12 mouse cellular contexts compared by ENCODE assay signal in genomic region chr4:139335507-139335906, GRCm38 (mm10). TPM values are rescaled to one million over a fixed set of nuclear protein-coding genes. Genes with fewer than 3 reads are reported as not detected.
A peak's percentile ranks its signal among the peaks of the same experiment; 100 is the strongest.
DNase-seq lines count a peak whose midpoint lies in the region; ATAC-seq and TF ChIP-seq lines count a peak whose summit lies in the region.
"Had no signal": no experiment of that assay in that cellular context is flagged by ENCODE, and none has a peak within 500 bp of the region (broad histone marks: within the 10 kb centered on the region; RNA-seq: fewer than 3 reads in every experiment).

No protein-coding gene starts in this region.

- H3K9ac ChIP-seq in kidney, embryonic 15.5 days, result no peak overlapping the region
- no peak overlapping the region for H3K9ac ChIP-seq in intestine, embryonic 15.5 days
- H3K9ac ChIP-seq in liver, postnatal 0 days (replicated peaks), result no peak overlapping the region
- H3K9ac ChIP-seq: embryonic facial prominence, embryonic 15.5 days; midbrain, embryonic 12.5 days had no signal

- TF ChIP-seq CTCF in bone marrow, adult 2 months (IDR thresholded peaks at IDR 0.05; ENCODE audit: control insufficient read depth, insufficient read depth, low read length), result no peak
- no peak for TF ChIP-seq CTCF in liver, postnatal 0 days (IDR thresholded peaks at IDR 0.05; ENCODE audit: low read depth)

- H3K4me2 ChIP-seq in kidney, embryonic 15.5 days, result no peak overlapping the region
- H3K4me2 ChIP-seq in intestine, embryonic 15.5 days (replicated peaks), result no peak overlapping the region
- H3K4me2 ChIP-seq in liver, postnatal 0 days (ENCODE audit: low read depth, low read length), result peak overlapping the region; percentile 83
- H3K4me2 ChIP-seq: embryonic facial prominence, embryonic 15.5 days; midbrain, embryonic 12.5 days had no signal

- H3K36me3 ChIP-seq in kidney, embryonic 15.5 days, result no peaks in the 10 kb centered on the region
- no peaks in the 10 kb centered on the region for H3K36me3 ChIP-seq in intestine, embryonic 15.5 days
- H3K36me3 ChIP-seq in liver, postnatal 0 days (replicated peaks; ENCODE audit: insufficient read depth, low read length), result no peaks in the 10 kb centered on the region
- H3K36me3 ChIP-seq: embryonic facial prominence, embryonic 15.5 days; midbrain, embryonic 12.5 days had no signal

- H3K27ac ChIP-seq in kidney, embryonic 15.5 days, result peak overlapping the region; percentile 45
- peak overlapping the region; percentile 56 for H3K27ac ChIP-seq in bone marrow, adult 2 months (ENCODE audit: control insufficient read depth, insufficient read depth, low read depth, low read length, poor library complexity)
- H3K27ac ChIP-seq in intestine, embryonic 15.5 days, result no peak overlapping the region
- H3K27ac ChIP-seq in liver, postnatal 0 days (ENCODE audit: low read depth), result peak overlapping the region; percentile 81
- H3K27ac ChIP-seq: embryonic facial prominence, embryonic 15.5 days; midbrain, embryonic 12.5 days had no signal

- ATAC-seq in kidney, embryonic 15.5 days (replicated peaks; ENCODE audit: low FRiP score), result peak; percentile 52
- peak; percentile 49 for ATAC-seq in intestine, embryonic 15.5 days
- peak; percentile 78 for ATAC-seq in liver, postnatal 0 days

- H3K27me3 ChIP-seq in kidney, embryonic 15.5 days, result peaks cover 9% of the 10 kb centered on the region
- H3K27me3 ChIP-seq in intestine, embryonic 15.5 days (replicated peaks), result peaks cover 5% of the 10 kb centered on the region
- H3K27me3 ChIP-seq in liver, postnatal 0 days (ENCODE audit: insufficient read depth, low read length), result no peaks in the 10 kb centered on the region

- TF ChIP-seq EP300 in liver, postnatal 0 days (IDR thresholded peaks at IDR 0.05; ENCODE audit: low read depth), result peak; percentile 89

- H3K4me1 ChIP-seq in kidney, embryonic 15.5 days, result peaks cover 13% of the 10 kb centered on the region
- H3K4me1 ChIP-seq in bone marrow, adult 2 months (ENCODE audit: control insufficient read depth, insufficient read depth, low read length), result no peaks in the 10 kb centered on the region
- 0 out of 2 replicates have a peak, but pooled peaks cover 7% of the 10 kb centered on the region for H3K4me1 ChIP-seq in intestine, embryonic 15.5 days (replicated peaks)
- H3K4me1 ChIP-seq in liver, postnatal 0 days (ENCODE audit: insufficient read depth), result peaks cover 21% of the 10 kb centered on the region

- no peak for TF ChIP-seq POLR2A in bone marrow, adult 2 months (IDR thresholded peaks at IDR 0.05; ENCODE audit: borderline replicate concordance, control insufficient read depth, low read depth, low read length)

- no peaks in the 10 kb centered on the region for H3K9me3 ChIP-seq in kidney, embryonic 15.5 days (replicated peaks)
- H3K9me3 ChIP-seq in intestine, embryonic 15.5 days, result no peaks in the 10 kb centered on the region
- H3K9me3 ChIP-seq in liver, postnatal 0 days (ENCODE audit: low read length), result no peaks in the 10 kb centered on the region
- H3K9me3 ChIP-seq: embryonic facial prominence, embryonic 15.5 days; midbrain, embryonic 12.5 days had no signal

- WGBS in kidney, embryonic 15.5 days, result 69% methylated on average over 7 of the region's 7 CpGs
- WGBS in bone marrow, adult 2 months, result 59% methylated on average over 7 of the region's 7 CpGs
- WGBS in intestine, embryonic 15.5 days, result 48% methylated on average over 7 of the region's 7 CpGs
- 27% methylated on average over 7 of the region's 7 CpGs for WGBS in liver, postnatal 0 days (ENCODE audit: insufficient replicate concordance)

- no peak for DNase-seq in kidney, adult 8-10 months
- DNase-seq in liver, postnatal 0 days, result peak; percentile 44
- no peak for DNase-seq in spleen, adult 18-20 months
- no peak for DNase-seq in right cerebral cortex, adult 18-20 months
- DNase-seq: cerebellum, postnatal 25 days; heart, postnatal 4 days; thymus, postnatal 25 days had no signal

- H3K4me3 ChIP-seq in kidney, embryonic 15.5 days (replicated peaks), result no peak overlapping the region
- no peak overlapping the region for H3K4me3 ChIP-seq in bone marrow, adult 2 months (replicated peaks; ENCODE audit: control insufficient read depth, low read depth, low read length)
- no peak overlapping the region for H3K4me3 ChIP-seq in intestine, embryonic 15.5 days (replicated peaks)
- H3K4me3 ChIP-seq in liver, postnatal 0 days (ENCODE audit: low read depth, low read length), result no peak overlapping the region
- H3K4me3 ChIP-seq: embryonic facial prominence, embryonic 15.5 days; midbrain, embryonic 12.5 days had no signal

RNA-seq across cellular contexts. Expression of gene Mrto4, which starts 16.9 kb away (rescaled TPM):
- polyA plus RNA-seq in kidney, embryonic 15.5 days (2015; fragmentation: Nextera tagmentation; extraction: Ambion mirVana), result 123 and 130 TPM in 2 replicates
- 64.0 and 64.4 TPM in 2 replicates for polyA plus RNA-seq in bone marrow, adult 2 months (2011; ENCODE audit: insufficient read depth, insufficient read length, low replicate concordance, missing spikeins)
- 119 and 122 TPM in 2 replicates for polyA plus RNA-seq in intestine, embryonic 15.5 days (2015; fragmentation: Nextera tagmentation; extraction: Ambion mirVana)
- polyA plus RNA-seq in liver, postnatal 0 days (2015; fragmentation: Nextera tagmentation; extraction: Ambion mirVana), result 46.2 and 46.7 TPM in 2 replicates

RNA-seq across cellular contexts. Expression of gene Emc1, which starts 16.9 kb away (rescaled TPM):
- polyA plus RNA-seq in kidney, embryonic 15.5 days (2015; fragmentation: Nextera tagmentation; extraction: Ambion mirVana), result 32.2 and 32.3 TPM in 2 replicates
- 15.4 and 18.7 TPM in 2 replicates for polyA plus RNA-seq in bone marrow, adult 2 months (2011; ENCODE audit: insufficient read depth, insufficient read length, low replicate concordance, missing spikeins)
- polyA plus RNA-seq in intestine, embryonic 15.5 days (2015; fragmentation: Nextera tagmentation; extraction: Ambion mirVana), result 21.2 TPM in 2 replicates
- 6.8 and 8.2 TPM in 2 replicates for polyA plus RNA-seq in liver, postnatal 0 days (2015; fragmentation: Nextera tagmentation; extraction: Ambion mirVana)

RNA-seq across cellular contexts. Expression of gene Ubr4, which starts 16.9 kb away (rescaled TPM):
- polyA plus RNA-seq in kidney, embryonic 15.5 days (2015; fragmentation: Nextera tagmentation; extraction: Ambion mirVana), result 66.4 and 72.2 TPM in 2 replicates
- 31.7 and 52.8 TPM in 2 replicates for polyA plus RNA-seq in bone marrow, adult 2 months (2011; ENCODE audit: insufficient read depth, insufficient read length, low replicate concordance, missing spikeins)
- 52.7 and 59.0 TPM in 2 replicates for polyA plus RNA-seq in intestine, embryonic 15.5 days (2015; fragmentation: Nextera tagmentation; extraction: Ambion mirVana)
- polyA plus RNA-seq in liver, postnatal 0 days (2015; fragmentation: Nextera tagmentation; extraction: Ambion mirVana), result 24.6 and 24.7 TPM in 2 replicates

RNA-seq across cellular contexts. Expression of gene Akr7a5, which starts 25.0 kb away (rescaled TPM):
- polyA plus RNA-seq in kidney, embryonic 15.5 days (2015; fragmentation: Nextera tagmentation; extraction: Ambion mirVana), result 154 and 166 TPM in 2 replicates
- 10.9 and 12.1 TPM in 2 replicates for polyA plus RNA-seq in bone marrow, adult 2 months (2011; ENCODE audit: insufficient read depth, insufficient read length, low replicate concordance, missing spikeins)
- 170 and 186 TPM in 2 replicates for polyA plus RNA-seq in intestine, embryonic 15.5 days (2015; fragmentation: Nextera tagmentation; extraction: Ambion mirVana)
- polyA plus RNA-seq in liver, postnatal 0 days (2015; fragmentation: Nextera tagmentation; extraction: Ambion mirVana), result 117 and 121 TPM in 2 replicates

RNA-seq across cellular contexts. Expression of gene Pqlc2, which starts 25.0 kb away (rescaled TPM):
- 13.9 and 14.2 TPM in 2 replicates for polyA plus RNA-seq in kidney, embryonic 15.5 days (2015; fragmentation: Nextera tagmentation; extraction: Ambion mirVana)
- 6.4 and 12.2 TPM in 2 replicates for polyA plus RNA-seq in bone marrow, adult 2 months (2011; ENCODE audit: insufficient read depth, insufficient read length, low replicate concordance, missing spikeins)
- 19.3 and 23.3 TPM in 2 replicates for polyA plus RNA-seq in intestine, embryonic 15.5 days (2015; fragmentation: Nextera tagmentation; extraction: Ambion mirVana)
- polyA plus RNA-seq in liver, postnatal 0 days (2015; fragmentation: Nextera tagmentation; extraction: Ambion mirVana), result 33.1 and 33.9 TPM in 2 replicates
